Mouse (Mus musculus): ENCODE results near the gene Cd244a.

- TF ChIP-seq CTCF (IDR thresholded peaks at IDR 0.05; ENCODE audit: extremely low read depth, insufficient read length, insufficient replicate concordance, low read depth, low read length), result no peak
- TF ChIP-seq POLR2A (IDR thresholded peaks at IDR 0.05; ENCODE audit: low read depth, low read length), result no peak
Measured at GRCm38 (mm10) chr1:171568436-171568835, 9.4 kb downstream of the Cd244a start.
